Mouse (Mus musculus): ENCODE results near the gene Catsperb. TPM values are rescaled to one million over a fixed set of nuclear protein-coding genes. Genes with fewer than 3 reads are reported as not detected.

The Catsperb gene
- polyA plus RNA-seq, 1 experiment = not detected

DNA sequence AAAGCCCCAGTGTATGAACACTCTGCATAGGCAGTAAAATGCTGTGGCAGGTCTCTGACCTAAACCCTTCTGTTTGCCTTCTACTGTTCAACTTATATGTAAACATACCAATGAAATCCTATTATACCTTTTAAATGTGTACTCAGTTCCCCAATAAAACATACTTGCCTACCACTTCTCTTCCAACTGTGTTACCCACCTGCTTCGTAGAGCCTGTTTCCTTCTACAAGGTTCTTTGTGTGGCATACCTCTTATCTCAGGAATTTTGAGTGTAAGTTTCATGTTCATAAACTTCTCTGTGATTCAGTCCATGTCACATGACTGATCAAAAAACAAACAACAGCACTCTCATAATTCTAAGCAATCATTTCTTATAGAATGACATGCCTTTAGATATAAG is 228.7 kb downstream of the Catsperb start:
- H3K27me3 ChIP-seq (ENCODE audit: control insufficient read depth, insufficient read depth, insufficient read length) = no peaks in the 10 kb centered on the region
- TF ChIP-seq MYOD1 (IDR thresholded peaks at IDR 0.05; ENCODE audit: control insufficient read depth in 1 of 3, insufficient read length in 2 of 3, low read depth in 2 of 3) (no peak), SRF (IDR thresholded peaks at IDR 0.05; ENCODE audit: control insufficient read depth, insufficient read length, low read depth) (no peak), POLR2A (IDR thresholded peaks at IDR 0.05; ENCODE audit: insufficient read length, low read depth) (no peak), MAX (IDR thresholded peaks at IDR 0.05; ENCODE audit: low read depth) (no peak), TCF12 (IDR thresholded peaks at IDR 0.05; ENCODE audit: insufficient read depth, poor library complexity, severe bottlenecking) (no peak), TCF3 (IDR thresholded peaks at IDR 0.05; ENCODE audit: insufficient read length, low read depth) (no peak), USF1 (IDR thresholded peaks at IDR 0.05; ENCODE audit: low read depth) (no peak), CEBPB (IDR thresholded peaks at IDR 0.05; ENCODE audit: insufficient read depth, poor library complexity, severe bottlenecking) (no peak), REST (IDR thresholded peaks at IDR 0.05; ENCODE audit: insufficient read depth, insufficient read length) (no peak), E2F4 (IDR thresholded peaks at IDR 0.05; ENCODE audit: insufficient read depth) (no peak), MYOG (IDR thresholded peaks at IDR 0.05; ENCODE audit: control insufficient read depth in 1 of 3, insufficient read depth in 1 of 3, insufficient read length in 2 of 3, low read depth in 2 of 3) (no peak), POLR2AphosphoS2 (IDR thresholded peaks at IDR 0.05; ENCODE audit: insufficient read length, low read depth) (no peak)
- H3ac ChIP-seq (ENCODE audit: control insufficient read depth, insufficient read length) = no peak overlapping the region
- H3K36me3 ChIP-seq (ENCODE audit: control insufficient read depth, insufficient read depth) = no peaks in the 10 kb centered on the region
- no peaks in the 10 kb centered on the region for H3K79me2 ChIP-seq (ENCODE audit: control insufficient read depth, insufficient read depth)
- H3K4me2 ChIP-seq (ENCODE audit: low read depth) = no peak overlapping the region
- no peak overlapping the region for H3K4me3 ChIP-seq

DNA sequence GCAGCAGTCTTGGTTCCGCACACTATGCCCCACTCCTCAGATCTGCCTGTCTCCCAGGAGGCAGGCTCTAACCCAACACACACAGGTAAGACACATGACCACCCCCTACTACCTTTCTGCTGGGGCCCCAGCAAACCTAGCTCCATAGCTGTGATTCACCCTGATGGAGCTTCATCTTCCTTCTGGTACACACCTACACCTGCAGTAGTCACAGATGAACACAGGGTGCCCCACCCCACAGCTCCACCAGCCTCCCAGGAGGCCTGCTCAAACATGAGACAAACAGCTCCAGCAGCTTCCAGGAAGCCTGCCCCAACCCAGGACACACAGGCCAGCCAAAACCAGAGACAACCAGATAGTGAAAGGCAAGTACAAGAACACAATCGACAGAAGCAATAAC is 263.0 kb downstream of the Catsperb start:
- Histone ChIP-seq H3K36me3 (ENCODE audit: control insufficient read depth, insufficient read depth) (no peaks in the 10 kb centered on the region), H3K4me2 (ENCODE audit: low read depth) (no peak overlapping the region), H3ac (ENCODE audit: control insufficient read depth, insufficient read length) (no peak overlapping the region), H3K27me3 (ENCODE audit: control insufficient read depth, insufficient read depth, insufficient read length) (no peaks in the 10 kb centered on the region), H3K79me2 (ENCODE audit: control insufficient read depth, insufficient read depth) (no peaks in the 10 kb centered on the region), H3K4me3 (no peak overlapping the region)
- no peak for TF ChIP-seq SRF (IDR thresholded peaks at IDR 0.05; ENCODE audit: control insufficient read depth, insufficient read length, low read depth)
- no peak for TF ChIP-seq E2F4 (IDR thresholded peaks at IDR 0.05; ENCODE audit: insufficient read depth)
- TF ChIP-seq REST (IDR thresholded peaks at IDR 0.05; ENCODE audit: insufficient read depth, insufficient read length) = no peak
- no peak for TF ChIP-seq MAX (IDR thresholded peaks at IDR 0.05; ENCODE audit: low read depth)
- no peak for TF ChIP-seq MYOD1 (IDR thresholded peaks at IDR 0.05; ENCODE audit: control insufficient read depth in 1 of 3, insufficient read length in 2 of 3, low read depth in 2 of 3)
- TF ChIP-seq POLR2A (IDR thresholded peaks at IDR 0.05; ENCODE audit: insufficient read length, low read depth) = no peak
- no peak for TF ChIP-seq TCF3 (IDR thresholded peaks at IDR 0.05; ENCODE audit: insufficient read length, low read depth)
- TF ChIP-seq USF1 (IDR thresholded peaks at IDR 0.05; ENCODE audit: low read depth) = no peak

Data from myocyte (in vitro differentiated cells).